Mouse (Mus musculus) G1E (cell line): ENCODE measurements around the gene Rbp4. TPM values are rescaled to one million over a fixed set of nuclear protein-coding genes. Genes with fewer than 3 reads are reported as not detected.

Experiments used
- ATAC-seq: 2 replicates; pipeline ENCODE4 v1.8.0; 2016; ENCODE audit warnings: mild to moderate bottlenecking; ENCODE audit not compliant: insufficient number of reproducible peaks, poor library complexity, low FRiP score, severe bottlenecking; ENCODE audit errors: extremely low read depth
- DNase-seq: peaks from one replicate; pipeline ENCODE4 v3.0.0; 2012; ENCODE audit warnings: low spot score
- H3K27me3 ChIP-seq: 2 replicates; pipeline ENCODE4 v1.6.1; 2012; ENCODE audit warnings: mild to moderate bottlenecking, low read length, inconsistent platforms; ENCODE audit not compliant: insufficient read depth
- H3K36me3 ChIP-seq: replicated peaks from 2 replicates; pipeline ENCODE3; 2012; ENCODE audit warnings: mild to moderate bottlenecking, inconsistent platforms
- H3K4me1 ChIP-seq: 2 replicates; pipeline ENCODE4 v1.6.1; 2012; ENCODE audit warnings: low read depth, low read length, inconsistent platforms, mixed read lengths; ENCODE audit not compliant: insufficient read depth
- H3K4me3 ChIP-seq: 2 replicates; pipeline ENCODE4 v1.5.1; 2012; ENCODE audit warnings: low read depth, mild to moderate bottlenecking, inconsistent platforms, low read length, moderate library complexity, mixed read lengths
- H3K9me3 ChIP-seq: replicated peaks from 2 replicates; pipeline ENCODE4 v1.6.1; 2012; ENCODE audit warnings: inconsistent platforms
- CTCF ChIP-seq: IDR thresholded peaks from 2 replicates; pipeline ENCODE4 v1.5.1; 2012; ENCODE audit warnings: low read depth, low read length, inconsistent platforms, mixed read lengths
- GATA1 ChIP-seq: IDR thresholded peaks from 2 replicates; pipeline ENCODE4 v1.6.1; 2012; ENCODE audit warnings: borderline replicate concordance, low read length, inconsistent platforms, mixed read lengths
- GATA2 ChIP-seq: IDR thresholded peaks from 2 replicates; pipeline ENCODE4 v1.6.1; 2012; ENCODE audit warnings: low read depth, low read length, inconsistent platforms, borderline replicate concordance
- POLR2AphosphoS5 ChIP-seq: IDR thresholded peaks from 2 replicates; pipeline ENCODE4 v1.6.1; 2012; ENCODE audit warnings: low read depth, low read length, inconsistent platforms; ENCODE audit not compliant: insufficient replicate concordance
- TAL1 ChIP-seq: conservative IDR thresholded peaks from 2 replicates; pipeline ENCODE4 v1.6.1; 2012; ENCODE audit warnings: low read depth, low read length, inconsistent platforms, mixed read lengths
- polyA plus RNA-seq: library from polyadenylated mRNA; stranded (reverse); fragments of >175 nt; gene quantifications from 2 replicates; pipeline ENCODE4 v1.2.3, GENCODE M21; 2012
- total RNA-seq, 2 experiments: library from RNA; stranded (forward) in 1 of 2; stranded (reverse) in 1 of 2; fragments of 200-1000 nt in 1 of 2; fragments of >200 nt in 1 of 2; fragmentation: Nextera tagmentation in 1 of 2; gene quantifications; 2 replicates each; pipeline ENCODE4 v1.2.3; 2014 to 2017

Rbp4 gene
- total and polyA plus RNA-seq, 3 experiments: not detected

DNA sequence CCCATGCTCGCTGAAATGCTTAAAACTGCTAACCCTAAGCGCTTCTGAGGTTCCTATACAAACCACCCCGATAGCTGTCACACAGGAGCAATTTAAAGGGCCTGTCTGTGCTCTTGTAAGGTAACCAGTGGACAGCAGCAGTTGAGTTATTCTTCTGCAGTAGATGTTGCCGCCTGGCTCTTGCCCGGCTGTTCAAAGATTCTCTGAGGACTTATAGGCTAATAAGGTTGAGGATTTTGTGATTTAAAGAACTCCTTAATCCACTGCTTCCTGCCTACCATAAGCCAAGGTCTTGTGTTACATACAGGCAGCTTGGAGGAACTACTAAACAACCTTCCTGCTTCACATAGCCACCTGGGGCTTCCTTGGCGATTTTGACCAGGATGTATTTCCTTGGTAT lies 7.4 kb upstream of the Rbp4 start, which contains the start of gene Pde6c:
Pde6c (plus strand) TSS at position 301 of the 400 bp plus-strand sequence.
- Histone ChIP-seq H3K36me3 (no peaks in the 10 kb centered on the region), H3K27me3 (peaks cover 10% of the 10 kb centered on the region), H3K4me3 (no peak within 1 kb of the TSS), H3K9me3 (no peaks in the 10 kb centered on the region), H3K4me1 (no peaks in the 10 kb centered on the region)
- TF ChIP-seq GATA2 (no peak), GATA1 (no peak), CTCF (no peak), POLR2AphosphoS5 (no peak), TAL1 (no peak)
- no peak for DNase-seq
- no peak for ATAC-seq

DNA sequence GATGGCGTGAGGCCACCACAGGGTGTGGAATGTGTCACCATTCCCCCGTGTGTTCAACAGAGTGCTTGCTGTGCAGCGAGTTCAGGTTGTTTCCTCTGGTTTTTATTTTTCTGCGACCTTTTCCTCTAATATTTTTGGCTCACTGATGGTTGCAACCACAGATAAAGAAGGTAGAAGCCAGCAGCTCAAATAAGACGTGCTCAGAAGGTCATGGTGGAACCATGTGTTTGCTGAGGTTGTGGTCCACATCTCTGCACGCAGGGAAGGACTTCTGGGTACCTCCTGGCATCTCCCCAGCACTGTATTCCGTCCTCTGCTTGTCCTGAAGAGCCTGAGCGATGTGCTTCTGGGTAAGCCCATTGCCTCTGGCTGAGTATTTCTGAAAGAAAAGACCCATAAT lies 1.6 kb upstream of the Rbp4 start:
- Histone ChIP-seq H3K4me3 (no peak overlapping the region), H3K36me3 (no peaks in the 10 kb centered on the region), H3K4me1 (no peaks in the 10 kb centered on the region), H3K9me3 (no peaks in the 10 kb centered on the region), H3K27me3 (peaks cover 13% of the 10 kb centered on the region; the same call in 1 of the 2 replicates)
- ATAC-seq (no peak), DNase-seq (no peak)
- TF ChIP-seq TAL1 (no peak), CTCF (no peak), GATA1 (no peak), GATA2 (no peak), POLR2AphosphoS5 (no peak)

DNA sequence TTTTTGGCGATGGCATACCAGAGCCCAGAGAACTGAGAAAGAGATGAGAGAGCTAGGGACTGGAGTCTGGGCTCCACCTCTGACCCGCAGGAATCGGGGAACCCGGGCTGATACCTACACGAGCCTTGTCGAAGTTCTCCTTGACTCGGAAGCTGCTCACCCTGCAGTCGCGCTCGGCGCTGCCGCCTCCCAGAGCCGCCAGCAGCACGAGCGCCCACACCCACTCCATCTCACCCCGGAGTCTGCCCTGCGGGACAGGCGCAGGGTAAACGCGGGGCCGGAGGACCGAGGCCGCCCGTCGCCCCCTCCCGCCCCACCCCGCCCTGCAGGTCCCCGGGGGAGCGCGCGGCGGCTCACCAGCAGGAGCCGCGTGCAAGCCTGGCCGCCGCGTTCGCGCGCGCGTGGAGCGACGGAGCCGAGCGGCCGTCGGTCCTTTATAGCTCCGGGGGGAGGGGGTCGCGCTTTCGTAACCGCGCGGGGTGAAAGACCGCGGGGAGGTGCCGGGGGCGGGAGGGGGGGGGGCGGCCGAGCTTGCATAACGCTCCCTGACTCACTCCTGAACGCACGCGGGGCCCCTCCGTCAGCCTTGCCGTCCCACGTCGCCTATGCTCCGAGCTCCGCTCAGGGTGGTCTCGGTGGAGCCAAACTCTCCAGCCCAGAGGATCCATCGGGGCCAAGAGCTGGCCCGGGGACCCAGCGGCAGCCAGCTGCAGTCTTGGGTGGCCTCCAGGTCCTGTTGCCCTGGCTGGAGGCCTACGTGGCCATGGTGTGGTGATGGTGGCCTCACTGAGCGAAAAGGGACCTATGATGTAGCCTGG lies 471 bp downstream of the Rbp4 start:
- Histone ChIP-seq H3K4me1 (no peaks in the 10 kb centered on the region), H3K36me3 (no peaks in the 10 kb centered on the region), H3K27me3 (peaks cover 13% of the 10 kb centered on the region; the same call in 1 of the 2 replicates), H3K4me3 (no peak overlapping the region), H3K9me3 (no peaks in the 10 kb centered on the region)
- TF ChIP-seq GATA1 (no peak), GATA2 (no peak), CTCF (no peak), TAL1 (no peak), POLR2AphosphoS5 (no peak)
- ATAC-seq (no peak), DNase-seq (no peak)

DNA sequence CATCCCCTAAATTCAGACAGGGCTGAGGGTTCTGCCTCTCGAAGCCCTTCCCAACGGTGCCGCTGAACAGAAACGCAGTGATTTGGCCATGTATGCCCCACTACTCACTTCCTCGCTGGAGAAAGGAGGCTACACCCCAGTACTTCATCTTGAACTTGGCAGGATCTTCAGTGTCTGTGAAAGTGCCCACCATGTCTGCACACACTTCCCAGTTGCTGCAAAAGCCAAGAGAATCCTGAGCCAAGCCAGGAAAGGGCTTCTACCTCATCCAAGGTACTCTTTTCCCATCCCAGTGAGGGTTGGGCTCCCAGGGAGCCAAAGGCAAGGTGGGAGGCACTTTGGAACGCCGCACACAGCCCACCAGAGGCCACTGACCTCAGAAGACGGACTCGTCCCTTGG lies 1.2 kb downstream of the Rbp4 start:
- Histone ChIP-seq H3K36me3 (no peaks in the 10 kb centered on the region), H3K27me3 (peaks cover 13% of the 10 kb centered on the region; the same call in 1 of the 2 replicates), H3K4me3 (no peak overlapping the region), H3K9me3 (no peaks in the 10 kb centered on the region), H3K4me1 (no peaks in the 10 kb centered on the region)
- no peak for DNase-seq
- no peak for ATAC-seq
- no peak for TF ChIP-seq TAL1

DNA sequence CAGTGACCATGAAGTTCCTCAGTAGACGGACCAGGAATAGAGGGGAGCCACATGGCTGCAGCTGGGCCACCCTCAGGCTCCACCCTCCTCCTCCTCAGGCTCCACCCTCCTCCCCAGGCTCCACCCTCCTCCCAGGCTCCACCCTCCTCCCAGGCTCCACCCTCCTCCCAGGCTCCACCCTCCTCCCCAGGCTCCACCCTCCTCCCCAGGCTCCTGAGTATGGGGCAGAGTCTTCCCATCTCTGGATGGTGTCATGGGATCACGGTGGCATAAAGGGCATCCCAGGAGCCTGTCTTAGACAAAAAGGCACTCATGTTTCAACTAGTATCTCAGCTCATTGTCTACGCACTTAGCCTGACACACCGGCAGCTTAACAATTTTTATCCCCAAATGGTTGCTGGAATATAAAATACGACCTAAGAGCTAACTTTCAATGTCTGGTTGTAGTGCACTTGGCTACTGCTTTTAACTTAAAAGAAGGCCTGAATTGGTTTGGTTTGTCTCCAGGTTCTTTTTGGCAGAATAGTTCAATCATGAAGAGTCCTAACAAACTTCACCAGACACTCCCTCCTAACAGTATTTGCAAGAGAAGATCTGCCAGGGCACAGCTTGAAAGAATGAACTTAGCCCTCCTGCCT lies 4.8 kb downstream of the Rbp4 start:
- DNase-seq: no peak
- TF ChIP-seq POLR2AphosphoS5: no peak
- no peak for TF ChIP-seq GATA1
- TF ChIP-seq CTCF: no peak
- TF ChIP-seq TAL1: no peak
- no peak for TF ChIP-seq GATA2
- H3K4me3 ChIP-seq: no peak overlapping the region
- peaks cover 18% of the 10 kb centered on the region for H3K27me3 ChIP-seq
- no peaks in the 10 kb centered on the region for H3K4me1 ChIP-seq
- no peak for ATAC-seq
- no peaks in the 10 kb centered on the region for H3K9me3 ChIP-seq
- no peaks in the 10 kb centered on the region for H3K36me3 ChIP-seq

DNA sequence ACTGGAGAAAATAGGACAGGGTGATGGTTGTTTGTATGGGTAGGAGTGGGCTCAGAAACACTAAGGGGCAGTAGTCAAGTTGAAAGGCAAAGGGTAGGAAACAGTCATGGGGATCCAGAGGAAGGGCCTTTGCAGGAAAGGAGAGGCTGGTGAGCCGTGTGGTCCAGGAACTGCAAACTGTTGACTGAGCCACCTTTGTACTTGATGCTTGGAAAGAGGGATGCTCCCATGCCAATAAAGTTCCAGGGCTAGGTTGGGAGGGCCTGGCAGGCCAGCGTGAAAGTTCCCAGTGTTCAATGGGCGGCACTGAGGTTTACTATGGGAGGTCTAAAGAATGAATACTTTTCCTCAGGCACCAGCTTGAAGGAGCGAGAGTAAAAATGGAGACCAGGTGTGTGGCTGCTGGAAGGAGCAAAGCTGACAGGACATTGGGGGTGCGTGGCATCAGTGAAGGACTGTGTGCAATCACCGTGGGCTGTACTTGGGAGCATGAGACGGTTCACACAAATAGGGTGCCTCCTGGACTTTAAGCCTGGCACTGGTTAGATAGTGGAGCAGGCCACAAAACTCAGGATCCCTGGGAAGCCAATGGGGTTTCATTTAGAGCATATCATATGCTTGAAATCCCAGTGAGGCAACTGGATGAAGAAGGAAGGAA lies 10.1 kb downstream of the Rbp4 start:
- H3K4me1 ChIP-seq: no peaks in the 10 kb centered on the region
- ATAC-seq (no peak), DNase-seq (no peak)
- H3K9me3 ChIP-seq: no peaks in the 10 kb centered on the region
- TF ChIP-seq CTCF (no peak), TAL1 (no peak), POLR2AphosphoS5 (no peak), GATA1 (no peak), GATA2 (no peak)
- no peak overlapping the region for H3K4me3 ChIP-seq
- no peaks in the 10 kb centered on the region for H3K36me3 ChIP-seq
- H3K27me3 ChIP-seq: peaks cover 7% of the 10 kb centered on the region
